Mouse (Mus musculus) stomach, postnatal 0 days (tissue): Measurements from ENCODE around the gene Fcmr. TPM values are rescaled to one million over a fixed set of nuclear protein-coding genes. Genes with fewer than 3 reads are reported as not detected.

ENCODE experiments used
- ATAC-seq: fragments of 200-750 bp; cut with Nextera tagmentation; 2 replicates; pipeline ENCODE4 v1.8.0; 2017; ENCODE audit not compliant: low FRiP score, low TSS enrichment
- DNase-seq: peaks from one replicate; pipeline ENCODE4 v3.0.0-alpha.2; 2016; ENCODE audit warnings: low spot score
- H3K27ac ChIP-seq: fragments of 300-500 bp; sonication (generic); replicated peaks from 2 replicates; pipeline ENCODE4 v1.5.1; 2014; ENCODE audit warnings: mild to moderate bottlenecking, control low read depth
- H3K27me3 ChIP-seq: fragments of 300-500 bp; sonication (generic); 2 replicates; pipeline ENCODE4 v1.6.1; 2014; ENCODE audit warnings: low read length; ENCODE audit not compliant: control insufficient read depth, insufficient read depth
- H3K36me3 ChIP-seq: fragments of 300-500 bp; sonication (generic); 2 replicates; pipeline ENCODE4 v1.6.1; 2014; ENCODE audit warnings: low read length, mixed read lengths; ENCODE audit not compliant: control insufficient read depth, insufficient read depth
- H3K4me1 ChIP-seq: fragments of 300-500 bp; sonication (generic); replicated peaks from 2 replicates; pipeline ENCODE4 v1.6.1; 2014; ENCODE audit warnings: antibody characterized with exemption; ENCODE audit not compliant: control insufficient read depth, insufficient read depth
- H3K4me2 ChIP-seq: fragments of 300-500 bp; sonication (generic); replicated peaks from 2 replicates; pipeline ENCODE4 v1.6.1; 2014; ENCODE audit warnings: low read depth, mild to moderate bottlenecking, control low read depth, moderate library complexity
- H3K4me3 ChIP-seq: fragments of 300-500 bp; sonication (generic); 2 replicates; pipeline ENCODE4 v1.5.1; 2014; ENCODE audit warnings: low read depth, low read length, control low read depth
- H3K9ac ChIP-seq: fragments of 300-500 bp; sonication (generic); 2 replicates; pipeline ENCODE4 v1.6.1; 2014; ENCODE audit warnings: mild to moderate bottlenecking, low read length, control low read depth, mixed read lengths
- H3K9me3 ChIP-seq: fragments of 300-500 bp; sonication (generic); 2 replicates; pipeline ENCODE4 v1.6.1; 2016; ENCODE audit warnings: low read length; ENCODE audit not compliant: control insufficient read depth
- CTCF ChIP-seq: IDR thresholded peaks from 2 replicates; pipeline ENCODE4 v1.5.1; 2016; ENCODE audit warnings: antibody characterized with exemption, low read depth, mild to moderate bottlenecking, moderate library complexity
- EP300 ChIP-seq: optimal IDR thresholded peaks from 2 replicates; pipeline ENCODE3; 2016; ENCODE audit warnings: antibody characterized with exemption
- WGBS: fragments of 180-500 bp; shearing (Covaris S2); extraction: QIAGEN DNeasy Blood & Tissue Kit; methylation state at CpG from one replicate; pipeline ENCODE4 v1.1.7; 2014; 5-methylcytosine and 5-hydroxymethylcytosine counted together
- polyA plus RNA-seq: library from polyadenylated mRNA; unstranded; fragments of >200 nt; fragmentation: Nextera tagmentation; extraction: Ambion mirVana; gene quantifications from 2 replicates; pipeline ENCODE4 v1.2.1, GENCODE M21; 2015

Gene Fcmr
- polyA plus RNA-seq, 1 experiment from 2014 or later: not detected

DNA sequence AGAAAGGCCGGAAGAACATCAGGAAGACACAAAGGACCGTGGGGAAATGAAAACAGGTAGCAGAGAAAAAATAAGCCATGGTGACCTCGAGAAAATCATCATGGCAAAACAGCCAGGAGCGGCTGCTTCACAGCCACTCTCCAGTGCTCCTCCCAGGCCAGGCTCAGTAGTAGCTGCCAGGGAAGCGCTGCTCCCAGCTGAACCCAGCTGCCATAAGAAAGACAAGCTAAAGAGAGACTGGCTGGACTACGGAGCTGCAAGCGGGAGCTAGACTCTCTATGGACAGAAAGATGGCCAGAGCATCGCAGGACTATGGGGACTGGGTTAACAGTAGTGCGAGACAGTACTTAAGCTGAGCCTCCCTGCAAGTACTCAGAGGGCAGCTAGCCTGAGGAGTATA, 10.7 kb upstream of the Fcmr start:
- no peak for ATAC-seq
- WGBS: 68% methylated on average over 9 of the region's 9 CpGs

DNA sequence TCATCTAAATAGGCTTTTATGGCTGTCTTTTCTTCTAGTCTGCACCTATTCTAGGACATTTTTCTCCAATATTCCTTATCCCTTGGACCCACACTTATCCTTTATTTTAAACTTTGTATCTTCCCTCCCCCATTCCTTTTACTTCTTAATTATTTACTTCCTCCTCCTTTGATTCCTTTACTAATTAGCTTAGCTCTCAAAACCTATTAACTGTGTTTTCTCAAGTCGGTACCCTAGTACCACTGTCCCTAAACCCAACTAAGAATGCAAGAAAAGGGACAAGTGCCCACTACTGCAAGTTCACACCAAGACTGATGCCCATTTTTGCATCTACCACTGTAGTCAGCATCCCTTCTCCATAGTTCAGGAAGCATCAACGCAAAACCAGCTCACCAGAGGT, 9.7 kb upstream of the Fcmr start:
- 90% methylated on average over 2 of the region's 2 CpGs for WGBS
- H3K4me2 ChIP-seq: no peak overlapping the region
- H3K4me1 ChIP-seq: no peaks in the 10 kb centered on the region
- ATAC-seq (no peak), DNase-seq (no peak)
- H3K9me3 ChIP-seq: no peaks in the 10 kb centered on the region
- no peak overlapping the region for H3K27ac ChIP-seq
- no peak overlapping the region for H3K4me3 ChIP-seq
- H3K9ac ChIP-seq: no peak overlapping the region
- TF ChIP-seq EP300 (no peak), CTCF (no peak)
- no peaks in the 10 kb centered on the region for H3K27me3 ChIP-seq
- no peaks in the 10 kb centered on the region for H3K36me3 ChIP-seq

More for the DNA sequence above, 10.7 kb upstream of the Fcmr start:
- no peaks in the 10 kb centered on the region for H3K4me1 ChIP-seq
- H3K27me3 ChIP-seq: no peaks in the 10 kb centered on the region
- no peak overlapping the region for H3K27ac ChIP-seq
- DNase-seq: no peak
- H3K4me2 ChIP-seq: no peak overlapping the region
- no peak overlapping the region for H3K9ac ChIP-seq
- no peak overlapping the region for H3K4me3 ChIP-seq
- TF ChIP-seq CTCF: no peak
- no peak for TF ChIP-seq EP300
- no peaks in the 10 kb centered on the region for H3K36me3 ChIP-seq
- no peaks in the 10 kb centered on the region for H3K9me3 ChIP-seq

DNA sequence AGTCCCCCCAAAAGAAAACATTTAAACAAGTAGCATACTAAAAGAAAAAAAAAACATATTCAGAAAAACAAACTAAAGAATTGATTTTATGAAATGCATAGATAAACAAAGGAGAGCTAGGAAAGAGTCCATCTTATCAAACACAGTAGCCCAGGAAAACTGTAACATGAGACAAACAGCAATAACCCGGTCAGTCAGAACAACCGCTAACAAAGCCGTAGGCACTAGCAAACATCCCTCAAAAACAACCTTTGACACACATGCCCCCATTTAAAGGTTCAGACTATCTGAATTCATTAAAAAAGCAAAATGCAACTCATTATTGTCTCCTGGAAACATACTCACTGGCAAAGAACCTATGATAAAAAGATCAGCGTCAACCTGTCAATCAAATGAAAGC, 8.0 kb upstream of the Fcmr start:
- H3K9ac ChIP-seq: no peak overlapping the region
- no peaks in the 10 kb centered on the region for H3K27me3 ChIP-seq
- no peaks in the 10 kb centered on the region for H3K36me3 ChIP-seq
- H3K4me3 ChIP-seq: no peak overlapping the region
- no peak for ATAC-seq
- DNase-seq: no peak
- no peaks in the 10 kb centered on the region for H3K4me1 ChIP-seq
- H3K9me3 ChIP-seq: no peaks in the 10 kb centered on the region
- TF ChIP-seq CTCF (no peak), EP300 (no peak)
- 76% methylated on average over 4 of the region's 4 CpGs for WGBS
- no peak overlapping the region for H3K4me2 ChIP-seq
- no peak overlapping the region for H3K27ac ChIP-seq

DNA sequence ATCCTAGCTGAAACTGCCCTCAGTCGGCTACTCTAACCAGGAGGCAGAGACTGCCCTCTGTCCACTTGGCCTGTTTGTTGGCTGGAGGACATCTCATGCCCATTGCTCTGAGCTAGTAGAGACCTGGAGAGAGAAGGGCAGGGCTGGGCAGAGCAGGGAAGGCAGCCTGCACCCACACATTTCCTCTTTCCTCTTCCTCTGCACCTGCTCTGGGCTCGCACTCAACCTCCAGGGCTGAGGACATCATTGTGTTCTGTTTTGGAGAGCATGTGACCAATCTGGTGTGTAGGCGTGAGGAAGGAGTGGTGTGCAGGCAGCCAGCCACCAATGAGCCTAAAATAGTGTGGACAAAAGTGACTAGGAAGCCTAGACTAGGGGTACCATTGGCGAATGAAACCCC, 1.2 kb upstream of the Fcmr start:
- Histone ChIP-seq H3K9ac (no peak overlapping the region), H3K27ac (no peak overlapping the region), H3K9me3 (no peaks in the 10 kb centered on the region), H3K36me3 (no peaks in the 10 kb centered on the region), H3K4me3 (no peak overlapping the region), H3K4me2 (no peak overlapping the region), H3K4me1 (no peaks in the 10 kb centered on the region), H3K27me3 (no peaks in the 10 kb centered on the region)
- ATAC-seq: no peak
- TF ChIP-seq CTCF (no peak), EP300 (no peak)
- WGBS: 74% methylated on average over 4 of the region's 4 CpGs
- DNase-seq: no peak

DNA sequence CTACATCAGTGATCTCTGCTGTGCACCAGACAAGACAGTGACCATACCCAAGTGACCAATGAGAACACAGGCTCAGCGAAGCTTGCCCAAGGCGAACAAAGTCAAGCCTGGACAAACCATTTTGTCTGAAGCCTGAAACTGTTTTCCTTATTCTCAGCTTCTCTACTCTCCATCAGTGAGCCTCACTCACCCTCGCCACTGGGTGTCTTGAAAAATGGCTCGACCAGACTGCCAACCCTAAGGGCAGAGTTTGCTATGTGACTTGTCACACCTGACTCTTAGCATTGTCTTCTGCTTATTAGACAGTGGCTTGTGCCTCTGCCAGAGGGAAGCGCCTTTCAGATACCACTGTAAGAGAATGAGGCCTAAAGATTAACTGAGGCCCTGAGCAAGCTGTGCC, 728 bp upstream of the Fcmr start:
- no peak overlapping the region for H3K4me3 ChIP-seq
- no peak overlapping the region for H3K9ac ChIP-seq
- no peaks in the 10 kb centered on the region for H3K4me1 ChIP-seq
- WGBS: 85% methylated on average over 5 of the region's 5 CpGs
- DNase-seq (no peak), ATAC-seq (no peak)
- no peak for TF ChIP-seq EP300
- no peak for TF ChIP-seq CTCF
- no peak overlapping the region for H3K27ac ChIP-seq
- no peaks in the 10 kb centered on the region for H3K36me3 ChIP-seq
- no peaks in the 10 kb centered on the region for H3K27me3 ChIP-seq
- no peak overlapping the region for H3K4me2 ChIP-seq
- no peaks in the 10 kb centered on the region for H3K9me3 ChIP-seq

DNA sequence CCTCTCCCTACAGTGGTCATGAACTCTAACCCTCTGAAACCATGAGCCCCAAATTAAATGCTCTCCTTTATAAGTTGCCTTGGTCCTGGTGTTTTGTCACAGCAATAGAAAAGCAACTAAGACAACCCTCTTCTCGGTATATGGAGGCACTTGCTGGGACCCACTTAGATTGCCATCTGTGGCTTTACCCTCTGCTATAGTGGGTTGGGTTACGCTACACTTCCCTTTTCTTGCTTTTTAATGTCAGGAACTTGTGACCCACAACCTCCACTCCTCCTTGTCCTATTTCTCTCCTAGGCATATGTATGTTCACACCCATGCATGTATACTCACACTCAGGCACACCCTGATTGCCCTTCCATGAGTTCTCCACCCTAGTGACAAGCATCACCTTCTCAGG, 7.4 kb downstream of the Fcmr start:
- H3K27me3 ChIP-seq: peaks cover 5% of the 10 kb centered on the region; the same call in 1 of the 2 replicates
- no peak for ATAC-seq
- no peaks in the 10 kb centered on the region for H3K36me3 ChIP-seq
- no peak overlapping the region for H3K9ac ChIP-seq
- no peak overlapping the region for H3K27ac ChIP-seq
- no peak overlapping the region for H3K4me2 ChIP-seq
- TF ChIP-seq EP300 (no peak), CTCF (no peak)
- H3K4me3 ChIP-seq: no peak overlapping the region
- no peak for DNase-seq
- H3K9me3 ChIP-seq: no peaks in the 10 kb centered on the region
- WGBS: 89% methylated on average over 2 of the region's 2 CpGs
- peaks cover under 1% of the 10 kb centered on the region; the same call in 1 of the 2 replicates for H3K4me1 ChIP-seq
